Mouse (Mus musculus): Measurements from ENCODE around the gene Ppm1h. TPM values are rescaled to one million over a fixed set of nuclear protein-coding genes. Genes with fewer than 3 reads are reported as not detected.

Ppm1h gene
- total and polyA plus RNA-seq, 3 experiments, result 1.2 to 1.3 (median 1.3) TPM

- H3K9me3 ChIP-seq (replicated peaks; ENCODE audit: low read length), result no peaks in the 10 kb centered on the region
- no peaks in the 10 kb centered on the region for H3K4me1 ChIP-seq (ENCODE audit: control insufficient read depth in 1 of 2, insufficient read depth in 2 of 2)
- dilution Hi-C loops (cut with MboI; ENCODE audit: extremely low pct_ligation_motif_present, extremely low pct_unique_long_range_greater_than_20kb, low sequenced_read_pairs) (no loop called here), in situ Hi-C loops (cut with MboI; ENCODE audit: low pct_ligation_motif_present, low pct_unique_long_range_greater_than_20kb, low sequenced_read_pairs) (no loop called here)
- H3K27ac ChIP-seq (ENCODE audit: insufficient read depth, low read depth), result no peak overlapping the region
- H3K9ac ChIP-seq (ENCODE audit: insufficient read depth, low read depth), result no peak overlapping the region
- no peaks in the 10 kb centered on the region for H3K79me2 ChIP-seq (replicated peaks; ENCODE audit: control insufficient read depth, extremely low read depth, insufficient read depth, poor library complexity, severe bottlenecking)
- DNase-seq (ENCODE audit: extremely low read depth), result no peak
- H3K36me3 ChIP-seq (replicated peaks in 1 of 2; ENCODE audit: control insufficient read depth in 1 of 2, insufficient read depth in 1 of 2, low read length in 1 of 2), result no peaks in the 10 kb centered on the region
- H3K27me3 ChIP-seq (replicated peaks), result no peaks in the 10 kb centered on the region
- H3K4me3 ChIP-seq (replicated peaks in 1 of 3; ENCODE audit: low read depth in 2 of 3, low read length in 2 of 3, poor library complexity in 1 of 3), result no peak overlapping the region
- no peak overlapping the region for H3K4me2 ChIP-seq (ENCODE audit: insufficient read depth, low read depth, poor library complexity, severe bottlenecking)
- TF ChIP-seq MAX (IDR thresholded peaks at IDR 0.05; ENCODE audit: low read length) (no peak), HCFC1 (IDR thresholded peaks at IDR 0.05; ENCODE audit: low read depth, low read length) (no peak), POLR2AphosphoS2 (IDR thresholded peaks at IDR 0.05; ENCODE audit: low read depth, low read length) (no peak), USF2 (conservative IDR thresholded peaks at IDR 0.05; ENCODE audit: low read depth, low read length) (no peak), ETS1 (conservative IDR thresholded peaks at IDR 0.05; ENCODE audit: low read depth, low read length) (no peak), MYC (IDR thresholded peaks at IDR 0.05; ENCODE audit: low read depth, low read length) (no peak), ZC3H11A (IDR thresholded peaks at IDR 0.05; ENCODE audit: low read depth, low read length) (no peak), UBTF (IDR thresholded peaks at IDR 0.05; ENCODE audit: low read depth, low read length) (no peak), SIN3A (IDR thresholded peaks at IDR 0.05; ENCODE audit: low read length) (no peak), E2F4 (IDR thresholded peaks at IDR 0.05; ENCODE audit: insufficient replicate concordance, low read depth, low read length) (no peak), NRF1 (IDR thresholded peaks at IDR 0.05; ENCODE audit: low read depth, low read length) (no peak), TBP (conservative IDR thresholded peaks at IDR 0.05; ENCODE audit: low read depth, low read length) (no peak), EP300 (IDR thresholded peaks at IDR 0.05; ENCODE audit: low read length) (no peak), BHLHE40 (IDR thresholded peaks at IDR 0.05; ENCODE audit: low read depth, low read length) (no peak), MXI1 (IDR thresholded peaks at IDR 0.05; ENCODE audit: low read depth, low read length) (no peak), CHD1 (IDR thresholded peaks at IDR 0.05; ENCODE audit: low read depth, low read length) (no peak), MAFK (IDR thresholded peaks at IDR 0.05; ENCODE audit: insufficient replicate concordance, low read length) (no peak), CHD2 (IDR thresholded peaks at IDR 0.05; ENCODE audit: low read length) (no peak), JUN (IDR thresholded peaks at IDR 0.05; ENCODE audit: insufficient read depth, low read depth, low read length) (no peak), RAD21 (IDR thresholded peaks at IDR 0.05; ENCODE audit: low read depth, low read length) (no peak)
Observed at GRCm38 (mm10) chr10:122652578-122652977, 26.0 kb upstream of the Ppm1h start.

GRCm38 (mm10) chr10:122665652-122666051 is 12.9 kb upstream of the Ppm1h start:
- in situ Hi-C loops (cut with MboI; ENCODE audit: low pct_ligation_motif_present, low pct_unique_long_range_greater_than_20kb, low sequenced_read_pairs) (no loop called here), dilution Hi-C loops (cut with MboI; ENCODE audit: extremely low pct_ligation_motif_present, extremely low pct_unique_long_range_greater_than_20kb, low sequenced_read_pairs) (no loop called here)
- H3K9me3 ChIP-seq (replicated peaks; ENCODE audit: low read length), result no peaks in the 10 kb centered on the region
- H3K4me2 ChIP-seq (ENCODE audit: insufficient read depth, low read depth, poor library complexity, severe bottlenecking), result no peak overlapping the region
- no peak overlapping the region for H3K27ac ChIP-seq (ENCODE audit: insufficient read depth, low read depth)
- no peak for TF ChIP-seq ZKSCAN1 (IDR thresholded peaks at IDR 0.05; ENCODE audit: borderline replicate concordance, low read depth, low read length)
- no peak for TF ChIP-seq MAFK (IDR thresholded peaks at IDR 0.05; ENCODE audit: insufficient replicate concordance, low read length)
- TF ChIP-seq TBP (conservative IDR thresholded peaks at IDR 0.05; ENCODE audit: low read depth, low read length), result no peak
- TF ChIP-seq ZC3H11A (IDR thresholded peaks at IDR 0.05; ENCODE audit: low read depth, low read length), result no peak
- no peak for TF ChIP-seq CHD2 (IDR thresholded peaks at IDR 0.05; ENCODE audit: low read length)
- TF ChIP-seq ZMIZ1 (IDR thresholded peaks at IDR 0.05; ENCODE audit: low read depth, low read length), result no peak
- no peak for TF ChIP-seq RCOR1 (conservative IDR thresholded peaks at IDR 0.05; ENCODE audit: low read depth, low read length)
- TF ChIP-seq ETS1 (conservative IDR thresholded peaks at IDR 0.05; ENCODE audit: low read depth, low read length), result no peak
- no peak for TF ChIP-seq KAT2A (IDR thresholded peaks at IDR 0.05; ENCODE audit: insufficient replicate concordance, low read length)
- peaks cover 0 to 13% of the 10 kb centered on the region in 2 experiments; a peak in 2 of 4 replicates for H3K4me1 ChIP-seq (ENCODE audit: control insufficient read depth in 1 of 2, insufficient read depth in 2 of 2)
- no peaks in the 10 kb centered on the region for H3K27me3 ChIP-seq (replicated peaks)
- H3K9ac ChIP-seq (ENCODE audit: insufficient read depth, low read depth), result no peak overlapping the region
- H3K79me2 ChIP-seq (replicated peaks; ENCODE audit: control insufficient read depth, extremely low read depth, insufficient read depth, poor library complexity, severe bottlenecking), result no peaks in the 10 kb centered on the region
- no peak overlapping the region for H3K4me3 ChIP-seq (replicated peaks in 1 of 3; ENCODE audit: low read depth in 2 of 3, low read length in 2 of 3, poor library complexity in 1 of 3)
- no peaks in the 10 kb centered on the region for H3K36me3 ChIP-seq (replicated peaks in 1 of 2; ENCODE audit: control insufficient read depth in 1 of 2, insufficient read depth in 1 of 2, low read length in 1 of 2)
- DNase-seq (ENCODE audit: extremely low read depth), result no peak
